8 mouse cellular contexts compared by ENCODE assay signal in genomic region chr6:147042291-147043290, GRCm38 (mm10). TPM values are rescaled to one million over a fixed set of nuclear protein-coding genes. Genes with fewer than 3 reads are reported as not detected.
DNase-seq lines count a peak whose midpoint lies in the region; ATAC-seq lines count a peak whose summit lies in the region.

TSS of gene Mrps35 (plus strand) at chr6:147042764.

- no peaks in the 10 kb centered on the region for H3K9me3 ChIP-seq in embryonic facial prominence, embryonic 13.5 days
- no peaks in the 10 kb centered on the region for H3K9me3 ChIP-seq in limb, embryonic 12.5 days
- no peaks in the 10 kb centered on the region for H3K9me3 ChIP-seq in midbrain, embryonic 14.5 days (ENCODE audit: control insufficient read depth, low read length)

- DNase-seq in 416B (ENCODE audit: low read depth): peak; percentile 94
- DNase-seq in adrenal gland, postnatal 4 days (ENCODE audit: low spot score in 2 of 2): peak; percentile 84 to 86
- DNase-seq in heart, adult 8-10 months (ENCODE audit: low spot score): peak; percentile 87
- DNase-seq in kidney, adult 8-10 months: peak; percentile 86 to 91
- DNase-seq in midbrain, embryonic 14.5 days: peak; percentile 95
- DNase-seq in spleen, adult 12 weeks (ENCODE audit: low spot score): peak; percentile 80

- peak within 1 kb of the TSS; percentile 89 for H3K27ac ChIP-seq in embryonic facial prominence, embryonic 13.5 days
- peak within 1 kb of the TSS; percentile 86 for H3K27ac ChIP-seq in limb, embryonic 12.5 days
- H3K27ac ChIP-seq in midbrain, embryonic 14.5 days (replicated peaks; ENCODE audit: low read depth, low read length): peak within 1 kb of the TSS; percentile 89

- peaks cover 15% of the 10 kb centered on the region for H3K36me3 ChIP-seq in embryonic facial prominence, embryonic 13.5 days
- peaks cover 17% of the 10 kb centered on the region for H3K36me3 ChIP-seq in limb, embryonic 12.5 days
- H3K36me3 ChIP-seq in midbrain, embryonic 14.5 days (ENCODE audit: control insufficient read depth, insufficient read depth, low read length): peaks cover 15% of the 10 kb centered on the region; the same call in 1 of the 2 replicates

- 3% methylated on average over 65 of the region's 66 CpGs for WGBS in embryonic facial prominence, embryonic 13.5 days
- WGBS in limb, embryonic 12.5 days: 4% methylated on average over 64 of the region's 66 CpGs
- WGBS in midbrain, embryonic 14.5 days: 3% methylated on average over 66 of the region's 66 CpGs

- H3K4me1 ChIP-seq in embryonic facial prominence, embryonic 13.5 days: peaks cover 11% of the 10 kb centered on the region
- H3K4me1 ChIP-seq in limb, embryonic 12.5 days (replicated peaks): peaks cover 14% of the 10 kb centered on the region
- H3K4me1 ChIP-seq in midbrain, embryonic 14.5 days (ENCODE audit: control insufficient read depth, insufficient read depth, low read length): peaks cover 10% of the 10 kb centered on the region

- H3K4me2 ChIP-seq in embryonic facial prominence, embryonic 13.5 days: peak within 1 kb of the TSS; percentile 72
- H3K4me2 ChIP-seq in limb, embryonic 12.5 days: peak within 1 kb of the TSS; percentile 67
- H3K4me2 ChIP-seq in midbrain, embryonic 14.5 days (ENCODE audit: low read length): peak within 1 kb of the TSS; percentile 59

- peaks cover 4% of the 10 kb centered on the region; the same call in 1 of the 2 replicates for H3K27me3 ChIP-seq in embryonic facial prominence, embryonic 13.5 days
- H3K27me3 ChIP-seq in limb, embryonic 12.5 days: peaks cover 9% of the 10 kb centered on the region; the same call in 1 of the 2 replicates
- peaks cover 5% of the 10 kb centered on the region; the same call in 1 of the 2 replicates for H3K27me3 ChIP-seq in midbrain, embryonic 14.5 days (ENCODE audit: control insufficient read depth, insufficient read depth, low read length)

- peak; percentile 94 for ATAC-seq in embryonic facial prominence, embryonic 13.5 days (ENCODE audit: insufficient number of reproducible peaks, insufficient read depth, low FRiP score, low TSS enrichment, low read depth)
- ATAC-seq in limb, embryonic 12.5 days (ENCODE audit: insufficient number of reproducible peaks, insufficient read depth, low FRiP score, low TSS enrichment, low read depth): peak; percentile 98
- ATAC-seq in midbrain, embryonic 14.5 days (ENCODE audit: low FRiP score, low TSS enrichment): peak; percentile 99

- H3K9ac ChIP-seq in embryonic facial prominence, embryonic 13.5 days: peak within 1 kb of the TSS; percentile 96
- peak within 1 kb of the TSS; percentile 95 for H3K9ac ChIP-seq in limb, embryonic 12.5 days (replicated peaks)
- peak within 1 kb of the TSS; percentile 93 for H3K9ac ChIP-seq in midbrain, embryonic 14.5 days (replicated peaks; ENCODE audit: low read length)

- H3K4me3 ChIP-seq in embryonic facial prominence, embryonic 13.5 days: peak within 1 kb of the TSS; percentile 88
- H3K4me3 ChIP-seq in limb, embryonic 12.5 days (replicated peaks): peak within 1 kb of the TSS; percentile 88
- peak within 1 kb of the TSS; percentile 93 for H3K4me3 ChIP-seq in midbrain, embryonic 14.5 days (replicated peaks; ENCODE audit: low read depth, low read length)

RNA-seq across cellular contexts. Expression of gene Mrps35, which starts in this region (rescaled TPM):
- total RNA-seq in adrenal gland, postnatal 4 days (2021): 100 to 1,000 TPM; 105 to 109 TPM
- polyA plus RNA-seq in embryonic facial prominence, embryonic 13.5 days (2015; fragmentation: Nextera tagmentation; extraction: Ambion mirVana): 102 and 106 TPM in 2 replicates
- total RNA-seq in heart, adult 8-10 months (2022): 100 to 1,000 TPM; 166 to 193 (median 175) TPM
- 102 and 106 TPM in 2 replicates for polyA plus RNA-seq in limb, embryonic 12.5 days (2016; fragmentation: Nextera tagmentation; extraction: Ambion mirVana)
- polyA plus RNA-seq in midbrain, embryonic 14.5 days (2014; fragmentation: Nextera tagmentation; extraction: Ambion mirVana): 72.1 and 83.0 TPM in 2 replicates

Comparison
In these comparisons a context has a peak if more than half of its experiments do, and no peak if none do; other contexts are left out.
1. Peak in every context shown above with its lines: DNase-seq, ATAC-seq, H3K4me3 ChIP-seq and H3K27ac ChIP-seq.